Mouse (Mus musculus) olfactory bulb, adult 2 months (tissue): Measurements from ENCODE around the gene Tbx3.

Experiments used
- CTCF ChIP-seq: fragments of 200-500 bp; IDR thresholded peaks from 2 replicates; pipeline ENCODE4 v1.5.1; 2012; ENCODE audit warnings: low read depth, mild to moderate bottlenecking, low read length, moderate library complexity; ENCODE audit not compliant: insufficient read depth
- POLR2A ChIP-seq: fragments of 200-500 bp; IDR thresholded peaks from 2 replicates; pipeline ENCODE4 v1.6.1; 2012; ENCODE audit warnings: mild to moderate bottlenecking, low read depth, low read length, moderate library complexity; ENCODE audit not compliant: insufficient read depth

DNA sequence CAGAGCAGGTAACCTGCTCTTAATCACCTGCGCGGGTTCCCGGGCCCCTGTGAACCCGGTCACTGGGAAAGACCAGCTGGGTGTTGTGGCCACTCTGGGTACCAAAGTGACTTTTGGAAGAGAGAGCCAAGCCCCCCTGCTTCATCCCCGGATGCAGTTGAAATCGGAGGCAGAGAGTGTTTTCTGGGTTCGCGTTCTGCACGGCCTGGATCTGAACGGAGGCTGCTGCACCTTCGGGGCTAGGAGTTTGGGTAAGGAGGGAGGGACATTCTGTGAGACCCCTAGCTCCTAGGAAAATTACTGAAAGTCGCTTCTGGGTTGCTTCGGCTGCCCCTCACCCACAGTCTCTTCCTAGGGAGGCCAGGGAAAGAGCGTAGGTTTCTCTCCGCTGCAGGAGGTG is 7.2 kb upstream of the Tbx3 start:
- no peak for TF ChIP-seq POLR2A
- no peak for TF ChIP-seq CTCF
